12 mouse cellular contexts compared by ENCODE assay signal in the genomic region with DNA sequence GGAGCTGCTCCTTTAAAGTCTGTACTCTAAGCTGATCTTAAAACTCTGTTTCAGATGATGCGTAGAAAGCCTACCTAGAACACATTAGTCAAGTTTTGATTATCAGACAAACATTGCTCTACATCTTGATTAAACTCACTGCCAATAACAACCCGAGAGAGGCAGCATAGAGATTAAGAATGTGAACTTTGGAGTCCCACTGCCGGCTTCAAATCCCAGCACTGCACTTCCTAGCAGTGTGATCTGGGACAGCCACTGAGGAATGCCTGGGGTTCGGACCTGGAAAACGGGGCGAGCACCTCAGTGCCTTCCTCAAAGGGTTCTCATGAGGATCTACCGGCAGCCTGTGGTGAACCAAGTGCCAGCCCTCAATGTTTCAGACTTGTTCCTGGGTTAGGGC. TPM values are rescaled to one million over a fixed set of nuclear protein-coding genes. Genes with fewer than 3 reads are reported as not detected.
DNase-seq lines count a peak whose midpoint lies in the region; ATAC-seq and TF ChIP-seq lines count a peak whose summit lies in the region.
"Had no signal": no experiment of that assay in that cellular context is flagged by ENCODE, and none has a peak within 500 bp of the region (broad histone marks: within the 10 kb centered on the region; RNA-seq: fewer than 3 reads in every experiment).

No protein-coding gene starts in this region.

- no peak for TF ChIP-seq POLR2A in testis, adult 2 months (IDR thresholded peaks at IDR 0.05; ENCODE audit: control insufficient read depth, low read depth, low read length)
- no peak for TF ChIP-seq POLR2A in limb, embryonic 14.5 days (IDR thresholded peaks at IDR 0.05; ENCODE audit: borderline replicate concordance, extremely low read depth, insufficient read depth, insufficient read length)

- DNase-seq in heart, adult 9 months (ENCODE audit: low spot score in 2 of 2), result no peak
- DNase-seq in testis, postnatal 14 days (ENCODE audit: low spot score), result no peak
- DNase-seq in limb, embryonic 14.5 days (ENCODE audit: low spot score), result no peak
- no peak for DNase-seq in urinary bladder, postnatal 25 days (ENCODE audit: low spot score)
- DNase-seq in gastrocnemius, postnatal 14 days, result no peak
- no peak for DNase-seq in layer of hippocampus, postnatal 25 days (ENCODE audit: extremely low spot score in 1 of 2, low spot score in 1 of 2)
- DNase-seq: adrenal gland, postnatal 10 days; lung, postnatal 36 days had no signal

- no peak overlapping the region for H3K27ac ChIP-seq in heart, embryonic 12.5 days (ENCODE audit: poor library complexity, severe bottlenecking)
- no peak overlapping the region for H3K27ac ChIP-seq in testis, adult 2 months (ENCODE audit: control insufficient read depth, insufficient read depth, low read depth, low read length)
- no peak overlapping the region for H3K27ac ChIP-seq in limb, embryonic 14.5 days (replicated peaks; ENCODE audit: low read depth, low read length)

- intact Hi-C loops in gastrocnemius, postnatal 14 days (cut with DNase I; ENCODE audit: low total_unique reads), result no loop called here

- H3K27me3 ChIP-seq in heart, embryonic 12.5 days (replicated peaks), result no peaks in the 10 kb centered on the region
- H3K27me3 ChIP-seq in testis, adult 2 months (ENCODE audit: control insufficient read depth, insufficient read depth, low read length), result no peaks in the 10 kb centered on the region; the same call in 1 of the 2 replicates
- no peaks in the 10 kb centered on the region for H3K27me3 ChIP-seq in limb, embryonic 14.5 days (ENCODE audit: control insufficient read depth, insufficient read depth, low read length)

- ATAC-seq in heart, embryonic 12.5 days (ENCODE audit: insufficient number of reproducible peaks, low FRiP score), result no peak
- ATAC-seq in limb, embryonic 14.5 days (ENCODE audit: low FRiP score, low read depth), result no peak

- WGBS in heart, embryonic 12.5 days, result 86% methylated on average over 7 of the region's 7 CpGs
- 94% methylated on average over 7 of the region's 7 CpGs for WGBS in limb, embryonic 14.5 days

- H3K4me2 ChIP-seq in heart, embryonic 12.5 days, result peak overlapping the region; percentile 93
- H3K4me2 ChIP-seq in limb, embryonic 14.5 days (replicated peaks; ENCODE audit: low read depth, low read length, severe bottlenecking), result 0 out of 2 replicates have a peak overlapping the region, but pooled peaks have one; percentile 83

- H3K36me3 ChIP-seq in heart, embryonic 12.5 days, result peaks cover 33% of the 10 kb centered on the region
- peaks cover 2% of the 10 kb centered on the region; the same call in 1 of the 2 replicates for H3K36me3 ChIP-seq in testis, adult 2 months (ENCODE audit: control insufficient read depth, insufficient read depth, low read length)
- H3K36me3 ChIP-seq in limb, embryonic 14.5 days (ENCODE audit: control insufficient read depth, insufficient read depth, low read length), result peaks cover 45% of the 10 kb centered on the region

- no peak for TF ChIP-seq CTCF in testis, adult 2 months (IDR thresholded peaks at IDR 0.05; ENCODE audit: control insufficient read depth, insufficient read depth, insufficient replicate concordance, low read depth, low read length)

- peaks cover 43% of the 10 kb centered on the region for H3K4me1 ChIP-seq in heart, embryonic 12.5 days (replicated peaks)
- peaks cover 5% of the 10 kb centered on the region for H3K4me1 ChIP-seq in testis, adult 2 months (ENCODE audit: control insufficient read depth, insufficient read depth, low read length)
- H3K4me1 ChIP-seq in limb, embryonic 14.5 days (ENCODE audit: control insufficient read depth, insufficient read depth, low read length), result peaks cover 18% of the 10 kb centered on the region

- H3K9me3 ChIP-seq in heart, embryonic 12.5 days (replicated peaks), result no peaks in the 10 kb centered on the region
- H3K9me3 ChIP-seq in limb, embryonic 14.5 days (ENCODE audit: control insufficient read depth, low read length), result no peaks in the 10 kb centered on the region

- no peak overlapping the region for H3K4me3 ChIP-seq in heart, embryonic 12.5 days
- peak overlapping the region; percentile 91 for H3K4me3 ChIP-seq in testis, adult 2 months (ENCODE audit: control insufficient read depth, low read depth, low read length)
- no peak overlapping the region for H3K4me3 ChIP-seq in limb, embryonic 14.5 days (replicated peaks; ENCODE audit: low read length)

- 0 out of 2 replicates have a peak overlapping the region, but pooled peaks have one; percentile 96 for H3K9ac ChIP-seq in heart, embryonic 12.5 days
- H3K9ac ChIP-seq in limb, embryonic 14.5 days (ENCODE audit: low read depth, low read length, severe bottlenecking), result no peak overlapping the region

RNA-seq across cellular contexts. Expression of a gene that starts 1.8 kb away (rescaled TPM):
- polyA plus RNA-seq in heart, embryonic 12.5 days (2016; fragmentation: Nextera tagmentation; extraction: Ambion mirVana), result 136 and 144 TPM in 2 replicates
- polyA plus RNA-seq in testis, adult 2 months (2012; rRNA removed), result 59.5 and 64.6 TPM in 2 replicates
- polyA plus RNA-seq in limb, embryonic 14.5 days (2012; rRNA removed), result 121 and 129 TPM in 2 replicates
- 173 and 175 TPM in 2 replicates for polyA plus RNA-seq in limb, embryonic 14.5 days (2014; fragmentation: Nextera tagmentation; extraction: Ambion mirVana)
- total RNA-seq in gastrocnemius, postnatal 14 days (2021), result 10 to 100 TPM; 48.1 to 48.8 TPM
- total RNA-seq in layer of hippocampus, postnatal 25 days (2021), result 10 to 100 TPM; 62.2 to 67.3 TPM

RNA-seq across cellular contexts. Expression of a gene that starts 2.0 kb away (rescaled TPM):
- 3.1 and 3.9 TPM in 2 replicates for polyA plus RNA-seq in heart, embryonic 12.5 days (2016; fragmentation: Nextera tagmentation; extraction: Ambion mirVana)
- 44.0 and 47.5 TPM in 2 replicates for polyA plus RNA-seq in testis, adult 2 months (2012; rRNA removed)
- polyA plus RNA-seq in limb, embryonic 14.5 days (2012; rRNA removed), result 6.5 and 7.9 TPM in 2 replicates
- 4.5 and 4.7 TPM in 2 replicates for polyA plus RNA-seq in limb, embryonic 14.5 days (2014; fragmentation: Nextera tagmentation; extraction: Ambion mirVana)
- total RNA-seq in gastrocnemius, postnatal 14 days (2021), result 1 to 10 TPM; 2.3 to 2.9 TPM
- total RNA-seq in layer of hippocampus, postnatal 25 days (2021), result 10 to 100 TPM; 11.2 to 17.3 TPM

RNA-seq across cellular contexts. Expression of a gene that starts 17.5 kb away (rescaled TPM):
- 15.3 and 15.9 TPM in 2 replicates for polyA plus RNA-seq in heart, embryonic 12.5 days (2016; fragmentation: Nextera tagmentation; extraction: Ambion mirVana)
- polyA plus RNA-seq in testis, adult 2 months (2012; rRNA removed), result 3.1 and 3.5 TPM in 2 replicates
- polyA plus RNA-seq in limb, embryonic 14.5 days (2012; rRNA removed), result 24.4 and 28.0 TPM in 2 replicates
- polyA plus RNA-seq in limb, embryonic 14.5 days (2014; fragmentation: Nextera tagmentation; extraction: Ambion mirVana), result 6.7 and 9.0 TPM in 2 replicates
- 10 to 100 TPM; 10.7 to 11.3 TPM for total RNA-seq in gastrocnemius, postnatal 14 days (2021)
- total RNA-seq in layer of hippocampus, postnatal 25 days (2021), result 10 to 100 TPM; 21.6 to 26.5 TPM

RNA-seq across cellular contexts. Expression of a gene that starts 27.8 kb away (rescaled TPM):
- 0.09 and 0.38 TPM in 2 replicates for polyA plus RNA-seq in heart, embryonic 12.5 days (2016; fragmentation: Nextera tagmentation; extraction: Ambion mirVana)
- polyA plus RNA-seq in testis, adult 2 months (2012; rRNA removed), result 1.9 and 3.4 TPM in 2 replicates
- 11.4 and 15.1 TPM in 2 replicates for polyA plus RNA-seq in limb, embryonic 14.5 days (2012; rRNA removed)
- polyA plus RNA-seq in limb, embryonic 14.5 days (2014; fragmentation: Nextera tagmentation; extraction: Ambion mirVana), result 9.9 and 10.6 TPM in 2 replicates
- under 1 TPM in 1 of 2 experiments, not detected in 1; 0.04 TPM for total RNA-seq in gastrocnemius, postnatal 14 days (2021)
- total RNA-seq in layer of hippocampus, postnatal 25 days (2021), result 10 to 100 TPM; 91.4 to 98.9 TPM
- total RNA-seq: common myeloid progenitor, adult 5-6 weeks; hematopoietic stem cell, adult 5-6 weeks had no signal
